Mouse (Mus musculus) intestine, embryonic 15.5 days (tissue): ENCODE data around the gene Angpt4. TPM values are rescaled to one million over a fixed set of nuclear protein-coding genes. Genes with fewer than 3 reads are reported as not detected.
A peak's percentile ranks its signal among the peaks of the same experiment; 100 is the strongest.

Experiments
- ATAC-seq: fragments of 200-750 bp; cut with Nextera tagmentation; 2 replicates; pipeline ENCODE4 v1.8.0; 2017; ENCODE audit warnings: moderate TSS enrichment, moderate library complexity
- H3K27ac ChIP-seq: fragments of 300-500 bp; sonication (generic); 2 replicates; pipeline ENCODE4 v1.5.1; 2015; ENCODE audit warnings: mild to moderate bottlenecking, inconsistent platforms
- H3K27me3 ChIP-seq: fragments of 300-500 bp; sonication (generic); replicated peaks from 2 replicates; pipeline ENCODE4 v1.6.1; 2015; ENCODE audit warnings: inconsistent platforms
- H3K36me3 ChIP-seq: fragments of 300-500 bp; sonication (generic); 2 replicates; pipeline ENCODE4 v1.6.1; 2015; ENCODE audit warnings: inconsistent platforms
- H3K4me1 ChIP-seq: fragments of 300-500 bp; sonication (generic); replicated peaks from 2 replicates; pipeline ENCODE4 v1.6.1; 2015; ENCODE audit warnings: inconsistent platforms
- H3K4me2 ChIP-seq: fragments of 300-500 bp; sonication (generic); replicated peaks from 2 replicates; pipeline ENCODE4 v1.6.1; 2015; ENCODE audit warnings: mild to moderate bottlenecking, inconsistent platforms
- H3K4me3 ChIP-seq: fragments of 300-500 bp; sonication (generic); replicated peaks from 2 replicates; pipeline ENCODE4 v1.5.1; 2015; ENCODE audit warnings: inconsistent platforms
- H3K9ac ChIP-seq: fragments of 300-500 bp; sonication (generic); 2 replicates; pipeline ENCODE4 v1.6.1; 2015; ENCODE audit warnings: inconsistent platforms
- H3K9me3 ChIP-seq: fragments of 300-500 bp; sonication (generic); 2 replicates; pipeline ENCODE4 v1.6.1; 2016; ENCODE audit warnings: inconsistent platforms
- WGBS: fragments of 180-500 bp; shearing (Covaris S2); methylation state at CpG from one replicate; pipeline ENCODE4 v1.1.7; 2015; 5-methylcytosine and 5-hydroxymethylcytosine counted together
- polyA plus RNA-seq: library from polyadenylated mRNA; unstranded; fragments of >200 nt; fragmentation: Nextera tagmentation; extraction: Ambion mirVana; gene quantifications from 2 replicates; pipeline ENCODE4 v1.2.1, GENCODE M21; 2015

Angpt4 gene
- polyA plus RNA-seq, 1 experiment from 2014 or later, result 1.1 TPM

GRCm38 (mm10) chr2:151979470-151980354, 68.7 kb downstream of the Angpt4 start, which contains the start of gene Fam110a:
TSS of gene Fam110a (minus strand) at chr2:151980219.
- H3K4me1 ChIP-seq, result peaks cover 38% of the 10 kb centered on the region
- H3K27me3 ChIP-seq, result no peaks in the 10 kb centered on the region
- H3K4me3 ChIP-seq, result peak within 1 kb of the TSS; percentile 76
- H3K27ac ChIP-seq, result peak within 1 kb of the TSS; percentile 46
- ATAC-seq, result peak; percentile 89
- peak within 1 kb of the TSS; percentile 77 for H3K9ac ChIP-seq
- H3K9me3 ChIP-seq, result no peaks in the 10 kb centered on the region
- H3K4me2 ChIP-seq, result peak within 1 kb of the TSS; percentile 68
- WGBS, result under 1% methylated on average over 46 of the region's 46 CpGs
- no peaks in the 10 kb centered on the region for H3K36me3 ChIP-seq

DNA sequence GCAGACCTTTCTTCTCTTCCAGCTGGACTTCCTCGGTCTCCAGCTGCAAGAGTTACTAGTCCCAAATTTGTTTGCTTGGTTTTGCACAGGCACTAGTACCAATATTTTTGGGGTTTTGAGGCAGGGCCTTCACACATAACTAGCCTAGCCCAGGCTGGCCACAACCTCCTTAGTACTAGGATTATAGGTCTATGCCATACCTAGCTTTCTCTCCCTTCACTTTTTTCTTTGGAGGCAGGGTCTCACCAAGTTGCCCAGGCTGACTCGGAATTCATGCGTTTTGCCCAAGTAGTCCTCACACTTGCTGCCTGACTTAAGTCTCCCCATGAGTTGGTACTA, 69.3 kb downstream of the Angpt4 start:
- Histone ChIP-seq H3K9me3 (no peaks in the 10 kb centered on the region), H3K9ac (peak overlapping the region; percentile 77), H3K4me2 (peak overlapping the region; percentile 68), H3K27ac (0 out of 2 replicates have a peak overlapping the region, but pooled peaks have one; percentile 17), H3K4me1 (peaks cover 36% of the 10 kb centered on the region), H3K4me3 (peak overlapping the region; percentile 76), H3K27me3 (no peaks in the 10 kb centered on the region), H3K36me3 (no peaks in the 10 kb centered on the region)
- 34% methylated on average over 3 of the region's 3 CpGs for WGBS
- peak; percentile 24 for ATAC-seq

DNA sequence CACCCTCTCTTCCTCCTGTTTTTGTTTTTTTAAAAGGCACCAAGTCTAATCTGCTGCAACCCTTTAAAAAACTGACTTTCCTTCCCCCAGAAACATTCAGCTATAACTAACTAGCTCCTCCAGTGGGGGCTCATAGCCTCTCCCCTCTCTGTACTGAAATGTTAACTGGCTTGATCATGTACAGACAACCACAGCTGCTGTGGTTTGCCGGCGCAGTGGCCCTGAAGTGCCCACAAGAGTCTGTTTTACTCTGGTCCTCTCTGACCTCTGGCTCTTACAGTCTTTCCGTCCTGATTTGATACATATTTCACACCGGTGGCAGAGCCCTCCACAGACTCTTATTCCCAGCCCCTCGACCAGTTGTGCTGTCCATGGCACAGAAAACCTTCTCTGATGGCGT, 70.3 kb downstream of the Angpt4 start:
- no peak for ATAC-seq
- WGBS, result 69% methylated on average over 6 of the region's 6 CpGs
- Histone ChIP-seq H3K27me3 (no peaks in the 10 kb centered on the region), H3K4me2 (no peak overlapping the region), H3K4me3 (no peak overlapping the region), H3K9me3 (no peaks in the 10 kb centered on the region), H3K4me1 (peaks cover 31% of the 10 kb centered on the region), H3K9ac (no peak overlapping the region), H3K27ac (no peak overlapping the region), H3K36me3 (no peaks in the 10 kb centered on the region)

- no peak overlapping the region for H3K9ac ChIP-seq
- no peak for ATAC-seq
Measured at GRCm38 (mm10) chr2:151982476-151982875, 71.5 kb downstream of the Angpt4 start.

DNA sequence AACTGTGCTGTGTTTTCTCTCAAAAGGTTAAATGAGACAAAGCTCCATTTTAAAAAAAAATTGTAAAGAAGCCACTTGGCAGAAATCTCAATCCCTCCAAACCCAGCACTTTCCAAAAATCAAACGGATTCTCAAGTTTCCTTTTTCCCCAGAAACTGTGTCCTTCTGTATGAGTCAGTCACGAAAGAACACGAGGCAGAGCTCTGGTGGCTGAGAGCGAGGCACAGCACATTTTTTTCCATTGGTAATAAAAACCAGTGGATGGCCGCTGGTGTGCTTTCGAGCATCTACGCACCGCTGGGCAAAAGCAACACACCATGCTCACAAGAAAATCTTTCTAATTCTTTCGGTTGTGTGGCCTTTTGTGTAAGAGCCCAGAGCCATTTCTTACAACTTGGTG, 73.0 kb downstream of the Angpt4 start:
- H3K27ac ChIP-seq, result no peak overlapping the region
- WGBS, result 63% methylated on average over 9 of the region's 9 CpGs

More at GRCm38 (mm10) chr2:151982476-151982875, 71.5 kb downstream of the Angpt4 start:
- Histone ChIP-seq H3K4me3 (no peak overlapping the region), H3K4me2 (no peak overlapping the region), H3K27ac (no peak overlapping the region), H3K9me3 (no peaks in the 10 kb centered on the region), H3K4me1 (peaks cover 26% of the 10 kb centered on the region), H3K27me3 (no peaks in the 10 kb centered on the region), H3K36me3 (no peaks in the 10 kb centered on the region)

GRCm38 (mm10) chr2:151985426-151986172, 74.6 kb downstream of the Angpt4 start:
- H3K9me3 ChIP-seq, result no peaks in the 10 kb centered on the region
- no peaks in the 10 kb centered on the region for H3K36me3 ChIP-seq
- H3K4me3 ChIP-seq, result no peak overlapping the region
- H3K9ac ChIP-seq, result no peak overlapping the region
- no peak overlapping the region for H3K4me2 ChIP-seq
- whole genome bisulfite sequencing, result 43% methylated on average over 7 of the region's 7 CpGs
- no peak for ATAC-seq
- H3K27ac ChIP-seq, result no peak overlapping the region
- peaks cover 2% of the 10 kb centered on the region; the same call in 1 of the 2 replicates for H3K4me1 ChIP-seq
- H3K27me3 ChIP-seq, result no peaks in the 10 kb centered on the region

More for the DNA sequence above, 73.0 kb downstream of the Angpt4 start:
- H3K9me3 ChIP-seq, result no peaks in the 10 kb centered on the region
- H3K9ac ChIP-seq, result no peak overlapping the region
- H3K27me3 ChIP-seq, result no peaks in the 10 kb centered on the region
- no peak overlapping the region for H3K4me3 ChIP-seq
- peaks cover 12% of the 10 kb centered on the region for H3K4me1 ChIP-seq
- H3K4me2 ChIP-seq, result no peak overlapping the region
- ATAC-seq, result no peak
- no peaks in the 10 kb centered on the region for H3K36me3 ChIP-seq

DNA sequence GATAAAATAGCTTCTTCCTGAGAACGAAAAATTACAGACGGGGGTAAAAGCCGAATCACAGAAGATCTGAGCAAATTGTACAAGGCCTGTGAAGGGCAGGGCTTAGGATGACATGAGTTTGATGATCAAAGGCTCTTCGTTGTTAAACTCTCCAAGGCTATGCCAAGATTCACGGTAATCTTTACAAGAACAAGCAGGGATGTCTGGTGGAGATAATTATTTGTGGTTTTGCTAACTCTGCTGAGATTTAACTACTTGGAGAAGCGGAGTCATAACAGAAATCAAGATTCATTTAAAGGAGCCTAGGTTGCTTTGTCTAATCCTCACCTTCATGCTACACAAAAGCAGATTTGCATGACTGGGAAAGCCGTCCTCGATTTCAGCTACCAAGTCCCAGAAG, 75.9 kb downstream of the Angpt4 start:
- no peaks in the 10 kb centered on the region for H3K27me3 ChIP-seq
- H3K4me2 ChIP-seq, result no peak overlapping the region
- no peaks in the 10 kb centered on the region for H3K4me1 ChIP-seq
- no peaks in the 10 kb centered on the region for H3K9me3 ChIP-seq
- ATAC-seq, result no peak
- no peaks in the 10 kb centered on the region for H3K36me3 ChIP-seq
- no peak overlapping the region for H3K27ac ChIP-seq
- WGBS, result 79% methylated on average over 8 of the region's 8 CpGs
- H3K9ac ChIP-seq, result no peak overlapping the region
- no peak overlapping the region for H3K4me3 ChIP-seq

- H3K27me3 ChIP-seq, result no peaks in the 10 kb centered on the region
- WGBS, result 65% methylated on average over 2 of the region's 2 CpGs
- no peaks in the 10 kb centered on the region for H3K9me3 ChIP-seq
Measured at GRCm38 (mm10) chr2:151988978-151989377, 78.0 kb downstream of the Angpt4 start.

DNA sequence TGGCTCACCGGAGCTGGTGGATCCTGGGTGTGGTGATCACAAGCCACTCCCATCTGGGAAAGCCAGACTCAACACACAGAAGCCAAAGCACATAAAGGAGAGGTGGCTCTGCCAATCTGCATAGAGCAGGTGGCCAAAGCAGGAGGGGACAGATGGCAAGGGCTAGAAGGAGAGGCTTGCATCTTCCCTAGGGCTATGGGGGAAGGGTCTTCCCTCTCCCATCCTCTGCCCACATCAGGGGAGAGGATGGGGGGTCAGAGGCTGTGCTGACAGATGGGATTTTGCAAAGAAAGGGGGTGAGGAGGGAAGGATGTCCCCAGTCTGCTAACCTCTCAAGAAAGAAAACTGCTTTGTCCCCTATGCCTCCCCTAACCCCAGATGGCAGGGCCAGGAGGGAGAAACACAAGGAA, 80.0 kb downstream of the Angpt4 start:
- Histone ChIP-seq H3K27ac (no peak overlapping the region), H3K9ac (no peak overlapping the region), H3K4me3 (no peak overlapping the region), H3K9me3 (no peaks in the 10 kb centered on the region), H3K36me3 (no peaks in the 10 kb centered on the region), H3K4me1 (0 out of 2 replicates have a peak, but pooled peaks cover 4% of the 10 kb centered on the region), H3K4me2 (no peak overlapping the region), H3K27me3 (peaks cover 4% of the 10 kb centered on the region; the same call in 1 of the 2 replicates)
- 0 out of 2 replicates have a peak, but pooled peaks have one; percentile 21 for ATAC-seq
- 21% methylated on average over 1 of the region's 1 CpGs for WGBS

More at GRCm38 (mm10) chr2:151988978-151989377, 78.0 kb downstream of the Angpt4 start:
- Histone ChIP-seq H3K27ac (no peak overlapping the region), H3K4me1 (no peaks in the 10 kb centered on the region), H3K4me2 (no peak overlapping the region), H3K4me3 (no peak overlapping the region), H3K9ac (no peak overlapping the region), H3K36me3 (no peaks in the 10 kb centered on the region)
- no peak for ATAC-seq

DNA sequence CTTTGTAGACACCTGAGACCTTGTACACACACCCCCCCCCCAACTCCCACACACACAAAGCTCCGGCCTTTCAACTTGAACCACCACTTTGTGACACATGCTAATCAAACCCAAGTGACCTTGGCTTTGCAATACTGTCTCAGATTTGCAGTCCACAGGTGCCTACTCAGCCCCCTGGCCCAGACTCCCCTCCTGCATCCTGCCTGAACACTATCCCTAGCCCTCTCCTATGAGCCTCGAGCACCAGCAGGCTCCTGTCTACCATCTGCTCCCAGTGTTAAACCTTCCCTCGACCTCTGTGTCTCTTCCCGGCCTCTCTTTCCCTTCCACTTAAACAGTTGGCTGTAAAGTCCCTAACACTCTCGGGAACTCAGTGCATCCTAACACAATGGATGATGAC, 80.4 kb downstream of the Angpt4 start:
- Histone ChIP-seq H3K36me3 (no peaks in the 10 kb centered on the region), H3K4me1 (0 out of 2 replicates have a peak, but pooled peaks cover 6% of the 10 kb centered on the region), H3K9me3 (no peaks in the 10 kb centered on the region), H3K27me3 (peaks cover 4% of the 10 kb centered on the region; the same call in 1 of the 2 replicates), H3K4me3 (no peak overlapping the region), H3K9ac (no peak overlapping the region), H3K27ac (no peak overlapping the region), H3K4me2 (no peak overlapping the region)
- no peak for ATAC-seq
- WGBS, result 44% methylated on average over 5 of the region's 5 CpGs

DNA sequence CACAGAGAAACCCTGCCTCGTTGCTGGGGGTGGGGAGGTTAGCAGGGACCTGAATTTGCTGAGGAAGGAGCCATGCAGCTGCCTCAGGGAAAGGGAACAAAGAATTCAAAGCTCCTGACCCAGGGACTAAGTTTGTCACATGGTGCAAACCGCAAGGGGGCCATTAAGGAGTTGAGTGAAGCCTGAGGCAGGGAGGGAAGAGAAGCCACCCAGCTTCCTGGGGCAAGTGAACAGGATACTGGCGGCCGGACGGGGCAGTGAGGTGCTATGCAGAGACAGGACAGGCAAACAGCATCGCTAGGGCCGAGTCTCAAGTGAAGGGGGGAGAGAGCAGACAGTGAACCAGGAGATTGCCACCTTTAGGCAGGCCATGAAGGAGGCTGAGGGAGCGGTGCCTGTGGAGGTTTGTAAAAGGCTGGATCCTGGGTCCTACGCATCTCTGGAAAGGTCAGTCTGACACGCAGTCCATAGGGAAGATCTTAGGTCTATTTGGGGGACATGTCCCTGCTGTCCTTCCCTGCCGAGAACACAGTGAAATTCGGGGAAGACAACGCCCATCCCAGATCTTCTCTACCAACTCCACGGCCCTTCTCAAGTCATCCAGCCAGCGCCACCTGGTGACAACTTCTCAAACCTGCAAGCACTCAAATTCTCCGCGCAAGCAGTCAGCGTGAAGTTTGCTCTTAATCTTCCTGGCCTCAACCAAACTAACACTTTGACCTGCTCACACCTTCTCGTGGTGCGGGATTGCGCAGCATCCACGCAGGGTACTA, 83.5 kb downstream of the Angpt4 start:
- Histone ChIP-seq H3K4me2 (peak overlapping the region; percentile 56), H3K4me3 (no peak overlapping the region), H3K9ac (0 out of 2 replicates have a peak overlapping the region, but pooled peaks have one; percentile 5), H3K27ac (no peak overlapping the region), H3K27me3 (peaks cover 4% of the 10 kb centered on the region), H3K4me1 (0 out of 2 replicates have a peak, but pooled peaks cover 9% of the 10 kb centered on the region), H3K9me3 (no peaks in the 10 kb centered on the region), H3K36me3 (no peaks in the 10 kb centered on the region)
- 7% methylated on average over 22 of the region's 22 CpGs for WGBS
- peak; percentile 21 for ATAC-seq
